Mouse (Mus musculus): ENCODE data around the gene Olfr649. TPM values are rescaled to one million over a fixed set of nuclear protein-coding genes. Genes with fewer than 3 reads are reported as not detected.

Gene Olfr649
- polyA plus RNA-seq (2015; fragmentation: Nextera tagmentation; extraction: Ambion mirVana) = not detected in 2 replicates

GRCm38 (mm10) chr7:104195885-104196284 lies at the start of gene Olfr649:
Olfr649 (minus strand) TSS chr7:104195985.

GRCm38 (mm10) chr7:104244287-104245181 lies 48.7 kb upstream of the Olfr649 start, which contains the start of gene Trim34a:
Trim34a (plus strand) TSS chr7:104244457.

GRCm38 (mm10) chr7:104218701-104219569 lies 23.1 kb upstream of the Olfr649 start, which contains the start of gene Trim6:
Trim6 (plus strand) TSS chr7:104218793.

GRCm38 (mm10) chr7:104183292-104183691 lies 12.5 kb downstream of the Olfr649 start, which contains the start of gene Olfr648:
Olfr648 (minus strand) TSS chr7:104183392.

GRCm38 (mm10) chr7:104150456-104150855 lies 45.3 kb downstream of the Olfr649 start, which contains the start of gene Ubqlnl:
Ubqlnl (minus strand) TSS chr7:104150556.

GRCm38 (mm10) chr7:104143179-104143578 lies 52.6 kb downstream of the Olfr649 start, which contains the start of gene Ubqln3:
Ubqln3 (minus strand) TSS chr7:104143279.

Other genes starting within 250 kb of the Olfr649 start
- not detected in 2 replicates for gene Olfr635, start 224.8 kb downstream of the Olfr649 start, polyA plus RNA-seq (2015; fragmentation: Nextera tagmentation; extraction: Ambion mirVana)
- not detected in 2 replicates for gene Olfr638, start 197.2 kb downstream of the Olfr649 start, polyA plus RNA-seq (2015; fragmentation: Nextera tagmentation; extraction: Ambion mirVana)
- not detected in 2 replicates for gene Olfr639, start 178.7 kb downstream of the Olfr649 start, polyA plus RNA-seq (2015; fragmentation: Nextera tagmentation; extraction: Ambion mirVana)
- gene Olfr640, start 170.4 kb downstream of the Olfr649 start, polyA plus RNA-seq (2015; fragmentation: Nextera tagmentation; extraction: Ambion mirVana) = not detected in 2 replicates
- not detected in 2 replicates for gene Olfr641, start 160.5 kb downstream of the Olfr649 start, polyA plus RNA-seq (2015; fragmentation: Nextera tagmentation; extraction: Ambion mirVana)
- not detected in 2 replicates for gene Olfr642, start 143.3 kb downstream of the Olfr649 start, polyA plus RNA-seq (2015; fragmentation: Nextera tagmentation; extraction: Ambion mirVana)
- gene 4930516K23Rik, start 134.5 kb downstream of the Olfr649 start, polyA plus RNA-seq (2015; fragmentation: Nextera tagmentation; extraction: Ambion mirVana) = not detected in 2 replicates
- not detected in 2 replicates for gene Olfr644, start 124.1 kb downstream of the Olfr649 start, polyA plus RNA-seq (2015; fragmentation: Nextera tagmentation; extraction: Ambion mirVana)
- gene Olfr645, start 110.5 kb downstream of the Olfr649 start, polyA plus RNA-seq (2015; fragmentation: Nextera tagmentation; extraction: Ambion mirVana) = not detected in 2 replicates
- gene Olfr646, start 91.1 kb downstream of the Olfr649 start, polyA plus RNA-seq (2015; fragmentation: Nextera tagmentation; extraction: Ambion mirVana) = not detected in 2 replicates
- not detected in 2 replicates for gene Ubqln5, start 66.2 kb downstream of the Olfr649 start, polyA plus RNA-seq (2015; fragmentation: Nextera tagmentation; extraction: Ambion mirVana)
- not detected in 2 replicates for gene Olfr643, start 58.6 kb downstream of the Olfr649 start, polyA plus RNA-seq (2015; fragmentation: Nextera tagmentation; extraction: Ambion mirVana)
- gene Ubqln3, start 52.7 kb downstream of the Olfr649 start, polyA plus RNA-seq (2015; fragmentation: Nextera tagmentation; extraction: Ambion mirVana) = not detected in 2 replicates
- not detected in 2 replicates for gene Ubqlnl, start 45.4 kb downstream of the Olfr649 start, polyA plus RNA-seq (2015; fragmentation: Nextera tagmentation; extraction: Ambion mirVana)
- not detected in 2 replicates for gene Olfm5, start 31.2 kb downstream of the Olfr649 start, polyA plus RNA-seq (2015; fragmentation: Nextera tagmentation; extraction: Ambion mirVana)
- gene Olfr648, start 12.6 kb downstream of the Olfr649 start, polyA plus RNA-seq (2015; fragmentation: Nextera tagmentation; extraction: Ambion mirVana) = 0.05 TPM in 1 of 2 replicates, not detected in the other
- gene Trim6, start 22.8 kb upstream of the Olfr649 start, polyA plus RNA-seq (2015; fragmentation: Nextera tagmentation; extraction: Ambion mirVana) = 0.56 and 0.97 TPM in 2 replicates
- 1.7 and 2.2 TPM in 2 replicates for gene Trim34a, start 48.5 kb upstream of the Olfr649 start, polyA plus RNA-seq (2015; fragmentation: Nextera tagmentation; extraction: Ambion mirVana)
- gene Trim5, start 92.1 kb upstream of the Olfr649 start, polyA plus RNA-seq (2015; fragmentation: Nextera tagmentation; extraction: Ambion mirVana) = 0.45 and 0.63 TPM in 2 replicates
- gene Trim12a, start 119.5 kb upstream of the Olfr649 start, polyA plus RNA-seq (2015; fragmentation: Nextera tagmentation; extraction: Ambion mirVana) = 5.1 and 5.9 TPM in 2 replicates
- 0.10 TPM in 1 of 2 replicates, not detected in the other for gene Trim34b, start 133.5 kb upstream of the Olfr649 start, polyA plus RNA-seq (2015; fragmentation: Nextera tagmentation; extraction: Ambion mirVana)
- gene Trim12c, start 157.4 kb upstream of the Olfr649 start, polyA plus RNA-seq (2015; fragmentation: Nextera tagmentation; extraction: Ambion mirVana) = 1.6 and 2.2 TPM in 2 replicates
- gene Trim30b, start 173.9 kb upstream of the Olfr649 start, polyA plus RNA-seq (2015; fragmentation: Nextera tagmentation; extraction: Ambion mirVana) = 0.12 and 0.28 TPM in 2 replicates
- 0.14 and 0.54 TPM in 2 replicates for gene Trim30c, start 204.9 kb upstream of the Olfr649 start, polyA plus RNA-seq (2015; fragmentation: Nextera tagmentation; extraction: Ambion mirVana)

Measured in skeletal muscle tissue, postnatal 0 days (tissue).